Mouse (Mus musculus) lung, postnatal 0 days (tissue): ENCODE data around the gene Trmt112.

ENCODE experiments used
- CTCF ChIP-seq: IDR thresholded peaks from 2 replicates; pipeline ENCODE4 v1.5.1; 2016; ENCODE audit warnings: antibody characterized with exemption, mild to moderate bottlenecking
- EP300 ChIP-seq: IDR thresholded peaks from 2 replicates; pipeline ENCODE4 v1.6.1; 2016; ENCODE audit warnings: antibody characterized with exemption, mild to moderate bottlenecking, control low read depth

- TF ChIP-seq CTCF = no peak; the same call in 1 of the 2 replicates
- no peak for TF ChIP-seq EP300
Measured at GRCm38 (mm10) chr19:6942249-6942691, 32.8 kb downstream of the Trmt112 start, which contains the start of gene Gpr137.
